Mouse (Mus musculus) ES-Bruce4 (cell line): ENCODE data around the gene Sostdc1. TPM values are rescaled to one million over a fixed set of nuclear protein-coding genes. Genes with fewer than 3 reads are reported as not detected.

ENCODE experiments used
- H3K27ac ChIP-seq: 2 replicates; pipeline ENCODE4 v1.5.1; 2012; ENCODE audit warnings: low read length, inconsistent platforms; ENCODE audit not compliant: insufficient read depth
- H3K27me3 ChIP-seq: 2 replicates; pipeline ENCODE4 v1.6.1; 2012; ENCODE audit warnings: mild to moderate bottlenecking, low read length, inconsistent platforms; ENCODE audit not compliant: control insufficient read depth, poor library complexity, insufficient read depth, severe bottlenecking
- H3K36me3 ChIP-seq: 2 replicates; pipeline ENCODE4 v1.6.1; 2012; ENCODE audit warnings: inconsistent platforms, mild to moderate bottlenecking, low read length, moderate library complexity; ENCODE audit not compliant: control insufficient read depth, poor library complexity, insufficient read depth, severe bottlenecking
- H3K4me1 ChIP-seq: one replicate; pipeline ENCODE4 v1.8.1; 2011; ENCODE audit warnings: low read length; ENCODE audit not compliant: control insufficient read depth, insufficient read depth
- H3K4me3 ChIP-seq: 2 replicates; pipeline ENCODE4 v1.5.1; 2011; ENCODE audit warnings: low read depth, mild to moderate bottlenecking, low read length
- H3K9ac ChIP-seq: 2 replicates; pipeline ENCODE4 v1.6.1; 2012; ENCODE audit warnings: low read depth, mild to moderate bottlenecking, inconsistent platforms; ENCODE audit not compliant: poor library complexity, severe bottlenecking
- H3K9me3 ChIP-seq: replicated peaks from 2 replicates; pipeline ENCODE4 v1.6.1; 2012; ENCODE audit warnings: mild to moderate bottlenecking, low read length, inconsistent platforms; ENCODE audit not compliant: control insufficient read depth, poor library complexity, insufficient read depth, severe bottlenecking
- CTCF ChIP-seq: IDR thresholded peaks from one replicate; pipeline ENCODE4 v1.8.1; 2011; ENCODE audit warnings: low read depth, low read length
- EP300 ChIP-seq: IDR thresholded peaks from 2 replicates; pipeline ENCODE4 v1.6.1; 2011; ENCODE audit warnings: low read depth, low read length; ENCODE audit not compliant: insufficient read depth
- POLR2A ChIP-seq: IDR thresholded peaks from one replicate; pipeline ENCODE4 v1.8.1; 2011; ENCODE audit warnings: low read length; ENCODE audit not compliant: insufficient read depth
- polyA plus RNA-seq: library from polyadenylated mRNA; stranded (reverse); fragments of >200 nt; gene quantifications from 2 replicates; pipeline ENCODE4 v1.2.4, GENCODE M21; 2011; ENCODE audit warnings: low read depth; ENCODE audit not compliant: missing spikeins, insufficient read depth, insufficient read length

Sostdc1 gene
- polyA plus RNA-seq, 1 experiment, result not detected

- H3K9me3 ChIP-seq, result no peaks in the 10 kb centered on the region
- TF ChIP-seq POLR2A (no peak), CTCF (no peak)
- no peak overlapping the region for H3K27ac ChIP-seq
- H3K27me3 ChIP-seq, result no peaks in the 10 kb centered on the region; the same call in 1 of the 2 replicates
- H3K36me3 ChIP-seq, result no peaks in the 10 kb centered on the region
- no peak overlapping the region for H3K4me3 ChIP-seq
- no peaks in the 10 kb centered on the region for H3K4me1 ChIP-seq
- H3K9ac ChIP-seq, result no peak overlapping the region
Observed at GRCm38 (mm10) chr12:36302326-36302725, 11.6 kb upstream of the Sostdc1 start.

- Histone ChIP-seq H3K36me3 (no peaks in the 10 kb centered on the region), H3K4me1 (no peaks in the 10 kb centered on the region), H3K27me3 (no peaks in the 10 kb centered on the region; the same call in 1 of the 2 replicates), H3K4me3 (no peak overlapping the region), H3K9me3 (no peaks in the 10 kb centered on the region), H3K9ac (no peak overlapping the region), H3K27ac (no peak overlapping the region)
- TF ChIP-seq CTCF (no peak), EP300 (no peak), POLR2A (no peak)
Observed at GRCm38 (mm10) chr12:36302905-36303642, 10.9 kb upstream of the Sostdc1 start.

- Histone ChIP-seq H3K4me1 (no peaks in the 10 kb centered on the region), H3K36me3 (no peaks in the 10 kb centered on the region), H3K9ac (no peak overlapping the region), H3K9me3 (no peaks in the 10 kb centered on the region), H3K4me3 (no peak overlapping the region), H3K27ac (no peak overlapping the region), H3K27me3 (no peaks in the 10 kb centered on the region)
- TF ChIP-seq POLR2A, result no peak
- TF ChIP-seq CTCF, result no peak
- no peak for TF ChIP-seq EP300
Observed at GRCm38 (mm10) chr12:36308737-36309420, 5.1 kb upstream of the Sostdc1 start.

GRCm38 (mm10) chr12:36313015-36313414 lies 924 bp upstream of the Sostdc1 start:
- TF ChIP-seq POLR2A (no peak), EP300 (no peak), CTCF (no peak)
- H3K4me1 ChIP-seq, result no peaks in the 10 kb centered on the region
- H3K9me3 ChIP-seq, result no peaks in the 10 kb centered on the region
- H3K36me3 ChIP-seq, result no peaks in the 10 kb centered on the region
- H3K9ac ChIP-seq, result no peak overlapping the region
- H3K27ac ChIP-seq, result no peak overlapping the region
- H3K27me3 ChIP-seq, result no peaks in the 10 kb centered on the region
- no peak overlapping the region for H3K4me3 ChIP-seq

GRCm38 (mm10) chr12:36314446-36314845 lies 507 bp downstream of the Sostdc1 start:
- no peak overlapping the region for H3K9ac ChIP-seq
- no peaks in the 10 kb centered on the region for H3K27me3 ChIP-seq
- no peaks in the 10 kb centered on the region for H3K4me1 ChIP-seq
- no peak for TF ChIP-seq POLR2A
- TF ChIP-seq EP300, result no peak
- no peak for TF ChIP-seq CTCF
- H3K36me3 ChIP-seq, result no peaks in the 10 kb centered on the region
- H3K4me3 ChIP-seq, result no peak overlapping the region
- no peaks in the 10 kb centered on the region for H3K9me3 ChIP-seq
- H3K27ac ChIP-seq, result no peak overlapping the region

GRCm38 (mm10) chr12:36315527-36315926 lies 1.6 kb downstream of the Sostdc1 start:
- Histone ChIP-seq H3K27ac (no peak overlapping the region), H3K4me3 (no peak overlapping the region), H3K9ac (no peak overlapping the region), H3K4me1 (no peaks in the 10 kb centered on the region), H3K36me3 (no peaks in the 10 kb centered on the region), H3K9me3 (no peaks in the 10 kb centered on the region), H3K27me3 (no peaks in the 10 kb centered on the region)
- TF ChIP-seq CTCF (no peak), POLR2A (no peak), EP300 (no peak)
